In genomic region chr10:123595043-123595442, GRCm38 (mm10) we compare ENCODE assay signal across 22 mouse cellular contexts.
DNase-seq lines count a peak whose midpoint lies in the region; ATAC-seq and TF ChIP-seq lines count a peak whose summit lies in the region.
"Had no signal": no experiment of that assay in that cellular context is flagged by ENCODE, and none has a peak within 500 bp of the region (broad histone marks: within the 10 kb centered on the region; RNA-seq: fewer than 3 reads in every experiment).

No protein-coding gene starts in this region.

- no peak for TF ChIP-seq EP300 in heart, adult 2 months (IDR thresholded peaks at IDR 0.05; ENCODE audit: insufficient read depth, low read depth, low read length)

- no peaks in the 10 kb centered on the region for H3K27me3 ChIP-seq in heart, adult 2 months (ENCODE audit: control insufficient read depth, insufficient read depth, low read length)
- H3K27me3 ChIP-seq in heart, embryonic 15.5 days, result no peaks in the 10 kb centered on the region
- H3K27me3 ChIP-seq: embryonic facial prominence, embryonic 15.5 days; hindbrain, embryonic 15.5 days had no signal

- H3K36me3 ChIP-seq in heart, adult 2 months (ENCODE audit: control insufficient read depth, insufficient read depth, low read length), result 0 out of 2 replicates have a peak, but pooled peaks cover 2% of the 10 kb centered on the region
- no peaks in the 10 kb centered on the region for H3K36me3 ChIP-seq in heart, embryonic 15.5 days
- H3K36me3 ChIP-seq: embryonic facial prominence, embryonic 15.5 days; forebrain, embryonic 10.5 days; hindbrain, embryonic 10.5 days; hindbrain, embryonic 15.5 days had no signal

- DNase-seq in heart, adult 2 months, result peak in 1 of 2 experiments; percentile 3
- no peak for DNase-seq in heart, postnatal 14 days
- peak; percentile 38 for DNase-seq in Muller cell, postnatal 12 days (ENCODE audit: inconsistent ontology term)
- peak; percentile 4 for DNase-seq in heart, postnatal 4 days
- DNase-seq in ovary, postnatal 10 days (ENCODE audit: low spot score), result no peak
- DNase-seq in layer of hippocampus, postnatal 10 days (ENCODE audit: low spot score in 2 of 2), result no peak
- DNase-seq: adrenal gland, adult 8-10 months; adrenal gland, postnatal 36 days; cerebellum, adult 2 months; cerebellum, postnatal 14 days; embryo, embryonic 11 days; gastrocnemius, adult 2 months; gastrocnemius, postnatal 25 days; kidney, adult 8-10 months had no signal

- H3K4me1 ChIP-seq in heart, adult 2 months (ENCODE audit: control insufficient read depth, insufficient read depth, low read length), result no peaks in the 10 kb centered on the region; the same call in 1 of the 2 replicates
- no peaks in the 10 kb centered on the region; the same call in 1 of the 2 replicates for H3K4me1 ChIP-seq in heart, embryonic 15.5 days (replicated peaks)
- H3K4me1 ChIP-seq: embryonic facial prominence, embryonic 15.5 days; hindbrain, embryonic 10.5 days; hindbrain, embryonic 15.5 days had no signal

- intact Hi-C loops in heart, adult 2 months (cut with DNase I), result no loop called here
- intact Hi-C loops in heart, postnatal 14 days (cut with DNase I), result no loop called here

- no peak overlapping the region for H3K4me3 ChIP-seq in heart, adult 2 months
- H3K4me3 ChIP-seq in heart, embryonic 15.5 days, result no peak overlapping the region
- H3K4me3 ChIP-seq: embryonic facial prominence, embryonic 15.5 days; erythroblast, embryonic 14.5 days; forebrain, embryonic 10.5 days; gastrocnemius, adult 2 months; hindbrain, embryonic 10.5 days; hindbrain, embryonic 15.5 days had no signal

- no peak for TF ChIP-seq POLR2A in heart, adult 2 months (IDR thresholded peaks at IDR 0.05; ENCODE audit: insufficient read depth, low read depth, low read length)

- H3K9me3 ChIP-seq in heart, embryonic 15.5 days (replicated peaks), result no peaks in the 10 kb centered on the region
- H3K9me3 ChIP-seq: embryonic facial prominence, embryonic 15.5 days; forebrain, embryonic 10.5 days; hindbrain, embryonic 10.5 days; hindbrain, embryonic 15.5 days had no signal

- H3K79me2 ChIP-seq in heart, adult 2 months (replicated peaks; ENCODE audit: control insufficient read depth, insufficient read depth, low read length), result no peaks in the 10 kb centered on the region

- no peak overlapping the region for H3K9ac ChIP-seq in heart, adult 2 months (ENCODE audit: low read depth, low read length)
- H3K9ac ChIP-seq in heart, embryonic 15.5 days, result no peak overlapping the region
- H3K9ac ChIP-seq: embryonic facial prominence, embryonic 15.5 days; hindbrain, embryonic 15.5 days had no signal

- TF ChIP-seq CTCF in heart, adult 2 months (IDR thresholded peaks at IDR 0.05), result no peak

- no peak overlapping the region for H3K4me2 ChIP-seq in heart, embryonic 15.5 days
- H3K4me2 ChIP-seq: embryonic facial prominence, embryonic 15.5 days; hindbrain, embryonic 15.5 days had no signal

- 0 out of 2 replicates have a peak, but pooled peaks have one; percentile 67 for ATAC-seq in heart, embryonic 15.5 days (replicated peaks; ENCODE audit: insufficient number of reproducible peaks, insufficient read depth, low FRiP score, low read depth)
- ATAC-seq: forebrain, embryonic 14.5 days; intestine, postnatal 0 days had no signal

- peak overlapping the region; percentile 71 for H3K27ac ChIP-seq in heart, adult 2 months
- peak overlapping the region; percentile 72 for H3K27ac ChIP-seq in heart, embryonic 15.5 days
- H3K27ac ChIP-seq: embryonic facial prominence, embryonic 15.5 days; forebrain, embryonic 10.5 days; gastrocnemius, adult 2 months; hindbrain, embryonic 10.5 days; hindbrain, embryonic 15.5 days had no signal

Comparison
In these comparisons a context has a peak if more than half of its experiments do, and no peak if none do; other contexts are left out.
1. DNase-seq: peak in Muller cell, postnatal 12 days (single experiment) and heart, postnatal 4 days (single experiment); none in heart, postnatal 14 days (0 of 2), ovary, postnatal 10 days (single experiment) and layer of hippocampus, postnatal 10 days (0 of 2).